Mouse (Mus musculus) heart, postnatal 4 days (tissue): Measurements from ENCODE around the gene Adipoq. TPM values are rescaled to one million over a fixed set of nuclear protein-coding genes. Genes with fewer than 3 reads are reported as not detected.

ENCODE experiments used
- microRNA-seq, 2 experiments: library from miRNA; unstranded; fragments of <30 nt; microRNA quantifications; one replicate each; pipeline ENCODE4 v1.2.0; 2021 to 2022
- total RNA-seq, 2 experiments: library from RNA; stranded (reverse); gene quantifications; 2 replicates each; pipeline ENCODE4 v1.2.3; 2021

Gene Adipoq
- total RNA-seq, 2 experiments from 2014 or later = 4.9 to 6.2 TPM

Small RNA genes lying within 50 kb of the gene (microRNA-seq; reads per million reads assigned to microRNA genes)
- 0.69 to 1.0 reads per million in 2 experiments for gene Gm49346

Other genes starting within 250 kb of the Adipoq start
- gene Fetub, start 228.2 kb upstream of the Adipoq start, total RNA-seq = not detected
- not detected for gene Hrg, start 195.5 kb upstream of the Adipoq start, total RNA-seq
- gene Kng2, start 117.1 kb upstream of the Adipoq start, total RNA-seq = not detected
- gene Kng1, start 88.7 kb upstream of the Adipoq start, total RNA-seq = under 1 TPM; 0.18 to 0.45 TPM
- 100 to 1,000 TPM; 206 to 231 TPM for gene Eif4a2, start 39.1 kb upstream of the Adipoq start, total RNA-seq
- 10 to 100 TPM; 34.9 to 37.4 TPM for gene Rfc4, start 18.8 kb upstream of the Adipoq start, total RNA-seq
- gene St6gal1, start 78.2 kb downstream of the Adipoq start, total RNA-seq = 10 to 100 TPM; 19.8 to 20.3 TPM